In the genomic region with DNA sequence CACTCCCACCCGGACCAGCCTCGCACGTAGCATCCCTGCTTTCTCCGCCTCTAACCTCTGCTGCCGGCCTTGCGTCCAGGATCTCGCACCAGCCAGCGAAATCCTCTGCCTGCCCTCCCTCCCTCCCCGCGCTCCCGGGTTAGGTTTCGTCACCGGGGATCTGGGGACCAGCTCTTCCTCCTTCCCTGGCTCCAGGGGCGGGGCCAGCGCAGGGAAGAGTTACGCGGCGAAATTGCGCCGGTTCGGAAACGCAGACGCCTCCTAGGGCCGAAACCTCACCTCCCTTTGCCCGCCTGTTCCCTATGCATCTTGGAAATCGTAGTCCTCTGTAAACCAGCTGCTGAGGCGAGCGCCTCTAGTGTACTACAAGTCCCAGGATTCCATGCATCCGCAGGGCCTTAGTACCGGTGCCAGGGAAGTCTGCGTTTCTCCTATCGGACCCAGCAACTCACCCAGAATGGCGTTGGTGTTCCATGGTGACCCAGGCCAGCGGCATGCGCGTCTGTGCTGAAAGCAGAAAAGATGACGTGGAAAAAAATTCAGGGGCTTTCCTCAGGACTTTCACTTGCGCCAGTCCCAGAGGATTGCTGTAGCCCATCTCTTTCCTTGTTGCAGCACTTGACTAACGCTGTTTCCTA, we compare ENCODE assay signal across 8 mouse cellular contexts. TPM values are rescaled to one million over a fixed set of nuclear protein-coding genes. Genes with fewer than 3 reads are reported as not detected.
DNase-seq lines count a peak whose midpoint lies in the region; ATAC-seq and TF ChIP-seq lines count a peak whose summit lies in the region.

A gene (minus strand): TSS at position 199 of the 638 bp plus-strand sequence.

- H3K4me3 ChIP-seq in bone marrow macrophage, adult 2 months (ENCODE audit: insufficient read depth, low read length), result peak within 1 kb of the TSS; percentile 70
- H3K4me3 ChIP-seq in embryonic fibroblast, embryonic 13.5 days (ENCODE audit: insufficient read depth, low read length), result peak within 1 kb of the TSS; percentile 80
- H3K4me3 ChIP-seq in heart, embryonic 11.5 days (ENCODE audit: low read depth, low read length), result peak within 1 kb of the TSS; percentile 66
- peak within 1 kb of the TSS; percentile 67 for H3K4me3 ChIP-seq in kidney, embryonic 15.5 days (replicated peaks)
- peak within 1 kb of the TSS; percentile 61 for H3K4me3 ChIP-seq in limb, embryonic 15.5 days
- peak within 1 kb of the TSS; percentile 74 for H3K4me3 ChIP-seq in midbrain, postnatal 0 days (ENCODE audit: low read depth, low read length)

- DNase-seq in A20 (ENCODE audit: low read depth, low spot score), result peak; percentile 83
- peak; percentile 98 for DNase-seq in midbrain, postnatal 0 days (ENCODE audit: low spot score)
- peak; percentile 23 to 31 for DNase-seq in spleen, postnatal 14 days (ENCODE audit: low spot score in 2 of 2)

- no peaks in the 10 kb centered on the region for H3K9me3 ChIP-seq in heart, embryonic 11.5 days (replicated peaks; ENCODE audit: control insufficient read depth, low read length)
- H3K9me3 ChIP-seq in kidney, embryonic 15.5 days (replicated peaks), result no peaks in the 10 kb centered on the region
- no peaks in the 10 kb centered on the region for H3K9me3 ChIP-seq in limb, embryonic 15.5 days
- no peaks in the 10 kb centered on the region for H3K9me3 ChIP-seq in midbrain, postnatal 0 days (ENCODE audit: low read length)

- peak; percentile 53; the same call in 1 of the 2 replicates for TF ChIP-seq POLR2A in bone marrow macrophage, adult 2 months (IDR thresholded peaks at IDR 0.05; ENCODE audit: borderline replicate concordance, low read depth, low read length)
- TF ChIP-seq POLR2A in embryonic fibroblast, embryonic 13.5 days (IDR thresholded peaks at IDR 0.05; ENCODE audit: low read depth, low read length), result peak; percentile 89

- peak; percentile 98 for ATAC-seq in heart, embryonic 11.5 days (replicated peaks; ENCODE audit: insufficient number of reproducible peaks, low FRiP score, low TSS enrichment)
- peak; percentile 100 for ATAC-seq in kidney, embryonic 15.5 days (replicated peaks; ENCODE audit: low FRiP score)
- peak; percentile 100 for ATAC-seq in limb, embryonic 15.5 days (ENCODE audit: insufficient number of reproducible peaks, low FRiP score, low TSS enrichment, low read depth)
- ATAC-seq in midbrain, postnatal 0 days (ENCODE audit: low FRiP score), result peak; percentile 98

- TF ChIP-seq CTCF in bone marrow macrophage, adult 2 months (IDR thresholded peaks at IDR 0.05; ENCODE audit: low read depth, low read length), result no peak
- TF ChIP-seq CTCF in embryonic fibroblast, embryonic 13.5 days (IDR thresholded peaks at IDR 0.05; ENCODE audit: borderline replicate concordance, insufficient read depth, low read length), result no peak
- TF ChIP-seq CTCF in midbrain, postnatal 0 days (IDR thresholded peaks at IDR 0.05), result peak; percentile 75

- WGBS in heart, embryonic 11.5 days (ENCODE audit: insufficient replicate concordance), result 1% methylated on average over 39 of the region's 39 CpGs
- under 1% methylated on average over 39 of the region's 39 CpGs for WGBS in kidney, embryonic 15.5 days
- WGBS in limb, embryonic 15.5 days, result under 1% methylated on average over 39 of the region's 39 CpGs
- under 1% methylated on average over 39 of the region's 39 CpGs for WGBS in midbrain, postnatal 0 days

- peak within 1 kb of the TSS; percentile 40 for H3K27ac ChIP-seq in bone marrow macrophage, adult 2 months (ENCODE audit: insufficient read depth, low read depth, low read length)
- peak within 1 kb of the TSS; percentile 35 for H3K27ac ChIP-seq in embryonic fibroblast, embryonic 13.5 days (ENCODE audit: insufficient read depth, low read length)
- H3K27ac ChIP-seq in heart, embryonic 11.5 days (ENCODE audit: low read depth, low read length), result peak within 1 kb of the TSS; percentile 32
- peak within 1 kb of the TSS; percentile 71 for H3K27ac ChIP-seq in kidney, embryonic 15.5 days
- peak within 1 kb of the TSS; percentile 74 for H3K27ac ChIP-seq in limb, embryonic 15.5 days
- peak within 1 kb of the TSS; percentile 87 for H3K27ac ChIP-seq in midbrain, postnatal 0 days (ENCODE audit: low read depth, low read length)

- no peaks in the 10 kb centered on the region for H3K4me1 ChIP-seq in bone marrow macrophage, adult 2 months (ENCODE audit: control insufficient read depth, insufficient read depth, low read length)
- H3K4me1 ChIP-seq in embryonic fibroblast, embryonic 13.5 days (ENCODE audit: control insufficient read depth, insufficient read depth, low read length), result no peaks in the 10 kb centered on the region
- H3K4me1 ChIP-seq in heart, embryonic 11.5 days (ENCODE audit: control insufficient read depth, insufficient read depth, low read length), result 0 out of 2 replicates have a peak, but pooled peaks cover 2% of the 10 kb centered on the region
- peaks cover 14% of the 10 kb centered on the region for H3K4me1 ChIP-seq in kidney, embryonic 15.5 days
- H3K4me1 ChIP-seq in limb, embryonic 15.5 days, result peaks cover 11% of the 10 kb centered on the region
- 0 out of 2 replicates have a peak, but pooled peaks cover 4% of the 10 kb centered on the region for H3K4me1 ChIP-seq in midbrain, postnatal 0 days (ENCODE audit: insufficient read depth, low read length)

- peak within 1 kb of the TSS; percentile 77 for H3K9ac ChIP-seq in heart, embryonic 11.5 days (ENCODE audit: low read depth, low read length)
- H3K9ac ChIP-seq in kidney, embryonic 15.5 days, result peak within 1 kb of the TSS; percentile 64
- H3K9ac ChIP-seq in limb, embryonic 15.5 days, result peak within 1 kb of the TSS; percentile 50
- peak within 1 kb of the TSS; percentile 74 for H3K9ac ChIP-seq in midbrain, postnatal 0 days (replicated peaks; ENCODE audit: low read length, poor library complexity, severe bottlenecking)

- no peaks in the 10 kb centered on the region for H3K36me3 ChIP-seq in heart, embryonic 11.5 days (ENCODE audit: control insufficient read depth, insufficient read depth, low read length)
- H3K36me3 ChIP-seq in kidney, embryonic 15.5 days, result no peaks in the 10 kb centered on the region
- no peaks in the 10 kb centered on the region for H3K36me3 ChIP-seq in limb, embryonic 15.5 days
- H3K36me3 ChIP-seq in midbrain, postnatal 0 days (ENCODE audit: insufficient read depth, low read length), result no peaks in the 10 kb centered on the region

- peaks cover 19% of the 10 kb centered on the region for H3K27me3 ChIP-seq in heart, embryonic 11.5 days (ENCODE audit: control insufficient read depth, insufficient read depth, low read length)
- H3K27me3 ChIP-seq in kidney, embryonic 15.5 days, result peaks cover 25% of the 10 kb centered on the region
- H3K27me3 ChIP-seq in limb, embryonic 15.5 days, result peaks cover 23% of the 10 kb centered on the region
- H3K27me3 ChIP-seq in midbrain, postnatal 0 days (ENCODE audit: insufficient read depth, low read length), result no peaks in the 10 kb centered on the region

- peak within 1 kb of the TSS; percentile 100 for H3K4me2 ChIP-seq in heart, embryonic 11.5 days
- H3K4me2 ChIP-seq in kidney, embryonic 15.5 days, result peak within 1 kb of the TSS; percentile 98
- H3K4me2 ChIP-seq in limb, embryonic 15.5 days, result peak within 1 kb of the TSS; percentile 90
- H3K4me2 ChIP-seq in midbrain, postnatal 0 days (ENCODE audit: low read depth, low read length, poor library complexity, severe bottlenecking), result peak within 1 kb of the TSS; percentile 95

RNA-seq across cellular contexts. Expression of the gene that starts here (rescaled TPM):
- 2.5 and 7.6 TPM in 2 replicates for polyA plus RNA-seq in bone marrow macrophage, adult 2 months (2012; ENCODE audit: insufficient read depth, insufficient read length, missing spikeins)
- polyA plus RNA-seq in embryonic fibroblast, embryonic 13.5 days (2011; ENCODE audit: insufficient read length, low read depth, missing spikeins), result 1.3 and 1.7 TPM in 2 replicates
- 0.52 and 0.89 TPM in 2 replicates for polyA plus RNA-seq in heart, embryonic 11.5 days (2014; fragmentation: Nextera tagmentation; extraction: Ambion mirVana)
- polyA plus RNA-seq in kidney, embryonic 15.5 days (2015; fragmentation: Nextera tagmentation; extraction: Ambion mirVana), result 0.64 and 0.99 TPM in 2 replicates
- 0.58 and 0.83 TPM in 2 replicates for polyA plus RNA-seq in limb, embryonic 15.5 days (2015; fragmentation: Nextera tagmentation; extraction: Ambion mirVana)
- 20.1 and 20.2 TPM in 2 replicates for total RNA-seq in midbrain, postnatal 0 days (2014; rRNA removed)
- polyA plus RNA-seq in midbrain, postnatal 0 days (2015; fragmentation: Nextera tagmentation; extraction: Ambion mirVana), result 3.7 and 4.8 TPM in 2 replicates

Comparison
In these comparisons a context has a peak if more than half of its experiments do, and no peak if none do; other contexts are left out.
1. Peak in every context shown above with its lines: DNase-seq, ATAC-seq, H3K4me3 ChIP-seq and H3K27ac ChIP-seq.
2. Peak in ATAC-seq, H3K4me3 ChIP-seq, H3K27ac ChIP-seq, H3K9ac ChIP-seq and H3K4me2 ChIP-seq in heart, embryonic 11.5 days; RNA of the gene not detected or under 1 TPM.
3. Peak in ATAC-seq, H3K4me3 ChIP-seq, H3K27ac ChIP-seq, H3K9ac ChIP-seq and H3K4me2 ChIP-seq in kidney, embryonic 15.5 days; RNA of the gene not detected or under 1 TPM.
4. Peak in ATAC-seq, H3K4me3 ChIP-seq, H3K27ac ChIP-seq, H3K9ac ChIP-seq and H3K4me2 ChIP-seq in limb, embryonic 15.5 days; RNA of the gene not detected or under 1 TPM.
5. DNase-seq: peak in every context shown above with its lines; median percentile 98 in midbrain, postnatal 0 days; 83 in A20; 27 in spleen, postnatal 14 days.
6. H3K27ac ChIP-seq: peak in every context shown above with its lines; median percentile 87 in midbrain, postnatal 0 days; 74 in limb, embryonic 15.5 days; 71 in kidney, embryonic 15.5 days; 40 in bone marrow macrophage, adult 2 months; 35 in embryonic fibroblast, embryonic 13.5 days; 32 in heart, embryonic 11.5 days.